Mouse (Mus musculus): ENCODE results near the gene Rrp1.
A peak's percentile ranks its signal among the peaks of the same experiment; 100 is the strongest.

Gene Rrp1

GRCm38 (mm10) chr10:78412319-78413151, at the start of gene Rrp1:
Gene Rrp1, minus strand, starts transcription at chr10:78413043.
- DNase-seq (ENCODE audit: extremely low spot score), result peak; percentile 95

GRCm38 (mm10) chr10:78461767-78462166, 48.9 kb upstream of the Rrp1 start:
- no peak for DNase-seq (ENCODE audit: extremely low spot score)

DNA sequence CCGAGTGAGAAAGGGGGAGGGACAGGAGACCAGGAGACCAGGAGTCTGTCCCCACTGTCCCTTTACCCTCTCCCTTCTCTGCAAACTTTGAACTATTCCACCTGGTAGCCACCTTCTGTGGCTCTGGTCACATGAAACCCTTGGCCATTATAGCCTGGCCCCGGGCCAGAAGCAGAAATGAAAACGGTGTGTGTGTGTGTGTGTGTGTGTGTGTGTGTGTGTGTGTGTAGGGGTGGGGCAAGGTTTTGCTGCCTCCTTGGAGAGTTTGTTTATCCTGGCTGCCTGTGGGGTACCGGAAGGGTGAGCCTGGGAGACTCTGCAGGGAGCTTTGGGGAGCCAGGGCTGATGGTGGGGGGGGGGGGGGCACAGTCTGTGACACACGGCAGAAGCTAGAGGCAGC, 47.6 kb upstream of the Rrp1 start:
- DNase-seq (ENCODE audit: extremely low spot score), result no peak

DNA sequence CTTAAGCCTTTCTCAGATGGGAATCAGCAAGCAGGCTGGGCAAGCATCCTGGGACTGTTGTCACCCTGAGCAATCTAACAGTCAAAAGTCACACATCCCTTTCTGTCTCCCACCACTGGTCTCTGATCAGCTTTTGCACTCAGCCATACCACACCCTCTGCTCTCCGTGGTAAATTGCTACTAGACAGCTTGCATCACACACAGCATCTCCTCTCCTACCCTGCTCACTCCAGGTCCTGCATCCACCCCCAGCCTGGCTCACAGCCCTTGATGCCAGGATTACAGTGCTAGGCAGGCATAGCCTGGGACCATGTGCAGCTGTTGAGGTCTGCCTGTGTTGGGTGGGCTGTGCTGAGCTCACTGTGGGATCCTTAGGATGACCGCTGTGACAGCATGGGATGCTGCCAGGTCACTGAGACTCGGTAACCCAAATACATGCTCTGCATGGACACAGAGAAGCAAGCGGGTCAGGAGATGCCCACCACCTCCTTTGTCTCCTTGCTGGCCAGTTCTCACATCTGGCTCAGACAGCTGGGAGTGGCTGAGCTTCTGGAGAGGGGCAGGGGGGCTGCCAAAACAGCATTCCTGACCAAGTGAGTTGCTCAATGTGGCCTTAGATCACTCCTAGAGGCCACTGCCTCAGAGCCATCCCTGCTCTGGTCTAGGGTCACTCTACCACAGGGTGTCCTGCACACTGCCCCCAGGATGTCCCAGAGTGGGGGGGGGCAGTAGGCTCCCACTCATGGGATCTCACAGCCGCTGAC, 45.7 kb upstream of the Rrp1 start:
- DNase-seq (ENCODE audit: extremely low spot score), result no peak

GRCm38 (mm10) chr10:78457495-78458347, 44.9 kb upstream of the Rrp1 start:
- peak; percentile 25 for DNase-seq (ENCODE audit: extremely low spot score)

- no peak for DNase-seq (ENCODE audit: extremely low spot score)
These were observed 43.9 kb upstream of the Rrp1 start for GRCm38 (mm10) chr10:78456696-78457095.

DNA sequence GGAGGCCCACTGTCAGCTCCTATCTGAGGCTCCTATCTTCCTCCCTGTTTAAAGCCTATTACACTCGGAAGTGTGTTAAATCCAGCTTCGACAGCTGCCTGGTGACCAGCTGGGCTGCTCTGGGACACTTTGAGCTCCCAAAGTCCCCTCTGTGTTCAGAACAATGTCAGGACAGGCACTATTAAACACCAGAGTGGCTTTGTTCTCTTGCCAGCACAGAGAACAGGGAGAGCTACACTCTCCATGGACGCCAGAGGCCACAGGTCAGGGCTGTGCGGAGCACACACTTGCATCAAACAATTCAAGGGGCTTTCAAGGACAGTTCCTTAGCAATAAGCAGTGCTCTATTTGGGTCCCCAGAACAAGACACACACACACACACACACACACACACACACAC, 39.8 kb upstream of the Rrp1 start:
- no peak for DNase-seq (ENCODE audit: extremely low spot score)

DNA sequence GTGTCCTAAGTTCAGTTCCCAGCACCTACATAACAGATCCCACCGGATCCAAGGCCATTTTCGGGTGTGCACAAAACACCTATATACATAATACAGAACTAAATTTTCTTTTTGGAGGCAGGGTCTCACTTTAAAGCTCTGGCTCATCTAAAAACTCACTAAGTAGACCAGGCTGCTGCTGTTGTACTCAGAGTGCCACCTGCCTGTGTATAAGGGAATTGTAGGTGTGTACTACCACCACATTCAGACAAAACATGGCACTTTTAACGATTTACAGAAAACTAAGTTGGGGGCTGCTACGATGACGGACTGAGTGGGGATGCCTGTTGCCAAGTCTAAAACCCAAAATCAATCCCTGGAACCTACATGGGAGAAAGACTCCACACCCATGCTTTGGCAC, 37.9 kb upstream of the Rrp1 start:
- DNase-seq (ENCODE audit: extremely low spot score), result no peak

- no peak for DNase-seq (ENCODE audit: extremely low spot score)
These were observed 34.6 kb upstream of the Rrp1 start for GRCm38 (mm10) chr10:78447396-78447795.

GRCm38 (mm10) chr10:78446195-78446594, 33.4 kb upstream of the Rrp1 start:
- DNase-seq (ENCODE audit: extremely low spot score), result no peak

GRCm38 (mm10) chr10:78442292-78442691, 29.4 kb upstream of the Rrp1 start:
- DNase-seq (ENCODE audit: extremely low spot score), result no peak

DNA sequence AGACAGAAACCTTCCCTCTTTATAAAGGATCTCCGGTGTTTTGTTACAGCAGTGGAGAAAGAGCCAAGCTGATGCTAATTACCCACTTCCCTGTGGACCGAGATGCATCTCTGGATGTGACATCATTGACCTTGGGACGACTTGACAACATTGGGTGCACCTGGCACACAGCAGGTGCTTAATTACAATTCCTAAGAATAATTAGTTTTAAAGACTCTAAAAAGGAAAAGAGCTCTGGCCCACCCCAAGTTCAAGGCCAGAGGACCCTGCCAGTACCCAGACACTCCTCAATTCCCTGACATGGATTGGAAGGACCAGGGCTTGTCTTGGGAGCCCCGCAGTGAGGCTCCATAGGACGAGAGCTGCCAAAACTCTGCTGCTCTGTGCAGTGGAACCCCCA, 28.8 kb upstream of the Rrp1 start:
- DNase-seq (ENCODE audit: extremely low spot score), result no peak

DNA sequence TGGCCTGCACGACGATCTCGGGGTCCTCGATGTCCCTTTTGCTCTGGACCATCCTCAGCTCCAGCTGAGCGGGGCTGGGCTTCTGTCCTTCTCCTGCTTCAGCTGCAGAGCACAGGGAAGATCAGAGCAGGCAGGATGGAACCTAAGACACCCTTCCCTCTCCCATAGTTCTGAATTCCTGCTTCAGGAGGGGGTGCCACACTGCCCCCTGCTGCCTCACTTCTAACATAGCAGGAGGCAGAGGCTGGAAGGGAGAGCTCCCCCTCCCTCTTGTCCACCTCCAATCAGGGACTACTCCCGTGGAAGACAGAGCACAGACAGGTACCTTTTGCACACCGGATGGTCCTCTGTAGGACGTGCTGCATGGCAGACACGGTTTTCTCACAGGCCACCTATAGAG, 28.0 kb upstream of the Rrp1 start:
- no peak for DNase-seq (ENCODE audit: extremely low spot score)

DNA sequence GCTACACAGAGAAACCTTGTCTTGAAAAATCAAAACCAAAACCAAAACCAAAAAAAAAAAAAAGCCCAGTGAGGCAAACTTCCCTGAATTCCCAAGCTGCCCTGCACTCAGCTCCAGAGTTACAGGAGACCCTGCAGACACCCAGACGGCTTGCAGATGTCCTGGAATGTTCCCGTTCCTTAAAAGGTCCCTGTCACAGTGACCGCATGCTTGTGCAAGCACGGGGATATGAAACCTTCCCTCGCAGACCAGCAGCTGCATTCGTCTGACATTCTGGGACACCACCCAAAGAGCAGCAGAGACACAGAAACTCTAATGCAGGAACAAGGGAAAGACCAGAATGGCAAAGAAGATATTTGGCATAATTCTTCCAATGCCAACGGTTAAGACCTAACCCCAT, 27.1 kb upstream of the Rrp1 start:
- no peak for DNase-seq (ENCODE audit: extremely low spot score)

DNA sequence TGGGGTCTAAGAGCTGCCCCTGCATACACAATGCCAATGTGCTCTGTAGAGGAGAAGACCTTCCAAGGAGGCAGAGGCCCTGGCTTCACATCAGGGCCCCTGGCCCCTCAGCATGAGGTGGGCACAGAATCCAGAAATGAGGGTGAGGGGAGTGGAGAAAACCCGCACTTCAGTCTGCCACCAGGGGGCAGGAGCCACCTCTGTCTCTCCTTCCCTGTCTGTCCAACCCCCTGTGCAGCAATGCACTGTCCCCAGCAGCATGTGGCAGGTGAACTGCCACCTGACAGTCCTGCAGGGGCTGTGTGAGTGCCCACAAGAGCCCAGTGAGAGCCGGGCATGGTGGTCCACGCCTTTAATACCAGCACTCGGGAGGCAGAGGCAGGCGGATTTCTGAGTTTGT, 26.7 kb upstream of the Rrp1 start:
- DNase-seq (ENCODE audit: extremely low spot score), result no peak

DNA sequence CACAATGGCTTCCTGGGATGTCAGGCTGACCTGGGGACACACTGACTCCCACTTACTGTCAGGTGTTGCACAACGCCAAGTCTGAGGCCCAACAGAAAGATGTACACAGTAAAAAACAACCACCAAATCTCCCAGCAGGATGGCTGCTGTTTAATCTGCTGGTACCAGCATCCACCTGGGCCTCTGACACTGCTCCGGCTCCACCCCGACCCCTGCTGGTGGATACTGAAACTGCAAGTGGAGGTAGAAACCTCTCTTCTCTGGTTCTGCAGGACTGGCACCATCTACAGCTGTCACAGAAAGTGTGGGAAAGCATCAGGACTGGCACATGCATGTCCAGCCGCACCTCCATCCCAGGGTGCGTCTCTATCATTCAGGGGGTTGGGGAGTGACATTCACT, 25.3 kb upstream of the Rrp1 start:
- peak; percentile 72 for DNase-seq (ENCODE audit: extremely low spot score)

DNA sequence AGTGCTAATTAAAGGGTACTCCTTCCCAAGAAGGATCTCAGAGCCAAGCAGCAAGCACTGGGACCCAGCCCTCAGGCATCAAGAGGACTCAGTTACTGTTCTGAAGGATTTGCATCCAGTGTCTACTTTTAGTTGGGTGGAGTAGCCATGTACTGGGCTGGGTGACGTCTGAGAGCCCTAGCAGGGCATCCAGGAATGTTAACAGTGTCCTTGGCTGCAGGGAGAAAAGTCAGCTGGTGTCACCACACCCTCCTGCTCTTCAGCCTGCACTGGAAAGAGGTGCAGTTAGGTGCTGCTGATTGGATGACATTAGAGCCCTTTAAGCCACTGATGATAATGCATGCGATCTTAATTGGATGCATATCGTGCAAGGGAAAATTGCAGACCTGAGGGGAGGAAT, 20.0 kb upstream of the Rrp1 start:
- DNase-seq (ENCODE audit: extremely low spot score), result no peak

DNA sequence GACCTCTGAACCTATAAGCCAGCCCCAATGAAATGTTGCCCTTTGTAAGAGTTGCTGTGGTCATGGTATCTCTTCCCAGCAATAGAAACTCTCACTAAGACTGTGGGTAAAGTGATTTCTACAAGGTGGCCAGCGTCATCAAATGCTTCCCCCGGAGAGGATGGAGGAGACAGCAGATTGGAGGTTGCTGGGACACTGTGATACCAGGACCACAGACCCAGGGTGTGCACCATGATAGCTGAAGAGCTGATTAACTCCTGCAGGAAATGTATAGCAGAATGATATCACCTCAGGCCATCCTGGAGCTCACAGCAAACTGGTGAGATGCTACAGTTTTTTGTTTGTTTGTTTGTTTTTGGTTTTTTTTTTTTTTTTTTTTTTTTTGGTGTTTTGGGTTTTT, 16.9 kb upstream of the Rrp1 start:
- DNase-seq (ENCODE audit: extremely low spot score), result no peak

GRCm38 (mm10) chr10:78429180-78429579, 16.3 kb upstream of the Rrp1 start:
- DNase-seq (ENCODE audit: extremely low spot score), result no peak

DNA sequence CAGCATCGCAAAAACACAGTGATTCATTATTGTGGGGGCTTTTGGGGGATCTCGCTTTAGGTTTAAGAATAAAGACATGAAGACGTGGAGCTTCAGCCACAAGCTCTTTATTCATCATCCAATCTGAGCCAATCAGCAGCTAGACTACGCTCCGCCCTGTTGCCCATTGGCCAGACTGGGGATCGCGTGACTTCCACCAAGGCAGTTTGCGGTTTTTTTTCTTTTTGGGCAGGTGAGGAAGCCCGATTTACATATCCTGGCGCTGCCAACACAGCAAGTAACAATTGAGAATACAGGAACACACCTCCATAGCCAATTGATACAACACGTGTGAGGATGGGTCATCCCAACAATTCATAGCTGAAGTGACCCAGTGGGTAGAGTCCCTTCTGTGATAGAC, 15.2 kb upstream of the Rrp1 start:
- DNase-seq (ENCODE audit: extremely low spot score), result no peak

GRCm38 (mm10) chr10:78426117-78426735, 13.4 kb upstream of the Rrp1 start:
- no peak for DNase-seq (ENCODE audit: extremely low spot score)

Measured in embryo, embryonic 9.5 days (tissue).